In genomic region chr2:142648023-142648453, GRCm38 (mm10) we compare ENCODE assay signal across 15 mouse cellular contexts.
DNase-seq lines count a peak whose midpoint lies in the region; ATAC-seq and TF ChIP-seq lines count a peak whose summit lies in the region.
"Had no signal": no experiment of that assay in that cellular context is flagged by ENCODE, and none has a peak within 500 bp of the region (broad histone marks: within the 10 kb centered on the region; RNA-seq: fewer than 3 reads in every experiment).

No protein-coding gene starts in this region.

- peak overlapping the region; percentile 51; the same call in 1 of the 2 replicates for H3K27ac ChIP-seq in forebrain, postnatal 0 days (ENCODE audit: low read depth, low read length)
- H3K27ac ChIP-seq: embryonic facial prominence, embryonic 10.5 days; intestine, embryonic 15.5 days; liver, embryonic 14.5 days; macrophage had no signal

- peak; percentile 39 for DNase-seq in brain, embryonic 18.5 days (ENCODE audit: low read depth, low spot score)
- DNase-seq in forebrain, postnatal 0 days = peak; percentile 68
- DNase-seq in layer of hippocampus, adult 9-11 months = peak; percentile 71
- DNase-seq in right cerebral cortex, adult 2 months (ENCODE audit: low spot score in 2 of 2) = peak; percentile 69 to 74
- DNase-seq in c-Kit-positive CD71-positive TER-119-positive erythroid progenitor cells, embryonic 14.5 days (ENCODE audit: low spot score) = no peak
- DNase-seq in kidney, postnatal 36 days = no peak
- DNase-seq: cerebellum, adult 18-20 months; thymus, postnatal 4 days had no signal

- H3K4me3 ChIP-seq in forebrain, postnatal 0 days (ENCODE audit: low read depth, low read length) = no peak overlapping the region
- H3K4me3 ChIP-seq: embryonic facial prominence, embryonic 10.5 days; intestine, embryonic 15.5 days had no signal

- H3K4me1 ChIP-seq in forebrain, postnatal 0 days (ENCODE audit: insufficient read depth) = no peaks in the 10 kb centered on the region
- H3K4me1 ChIP-seq: intestine, embryonic 15.5 days had no signal

- H3K9me3 ChIP-seq in forebrain, postnatal 0 days (ENCODE audit: low read length) = no peaks in the 10 kb centered on the region
- H3K9me3 ChIP-seq: embryonic facial prominence, embryonic 10.5 days; intestine, embryonic 15.5 days had no signal

- H3K36me3 ChIP-seq in forebrain, postnatal 0 days (ENCODE audit: insufficient read depth) = no peaks in the 10 kb centered on the region
- H3K36me3 ChIP-seq: embryonic facial prominence, embryonic 10.5 days; intestine, embryonic 15.5 days had no signal

- no peak overlapping the region for H3K9ac ChIP-seq in forebrain, postnatal 0 days
- H3K9ac ChIP-seq: intestine, embryonic 15.5 days; liver, embryonic 14.5 days had no signal

- 29% methylated on average over 8 of the region's 8 CpGs for WGBS in forebrain, postnatal 0 days

- TF ChIP-seq CTCF in forebrain, postnatal 0 days (IDR thresholded peaks at IDR 0.05; ENCODE audit: low read depth) = no peak

- H3K27me3 ChIP-seq in forebrain, postnatal 0 days (ENCODE audit: insufficient read depth, low read length) = no peaks in the 10 kb centered on the region
- H3K27me3 ChIP-seq: CH12.LX; intestine, embryonic 15.5 days; Patski had no signal

- H3K4me2 ChIP-seq in forebrain, postnatal 0 days (ENCODE audit: low read depth) = no peak overlapping the region
- H3K4me2 ChIP-seq: intestine, embryonic 15.5 days had no signal

- peak; percentile 94 for ATAC-seq in forebrain, postnatal 0 days
- no peak for ATAC-seq in megakaryocyte, adult 5-6 weeks (ENCODE audit: poor library complexity, severe bottlenecking)
- ATAC-seq: intestine, embryonic 15.5 days; Patski had no signal

Comparison
In these comparisons a context has a peak if more than half of its experiments do, and no peak if none do; other contexts are left out.
1. DNase-seq: peak in brain, embryonic 18.5 days (single experiment), forebrain, postnatal 0 days (single experiment), layer of hippocampus, adult 9-11 months (single experiment) and right cerebral cortex, adult 2 months (2 of 2); none in c-Kit-positive CD71-positive TER-119-positive erythroid progenitor cells, embryonic 14.5 days (single experiment) and kidney, postnatal 36 days (0 of 2).